Mouse (Mus musculus): Measurements from ENCODE around the gene Dcaf12l1. TPM values are rescaled to one million over a fixed set of nuclear protein-coding genes. Genes with fewer than 3 reads are reported as not detected.

The Dcaf12l1 gene
- under 1 TPM in 1 of 2 experiments, not detected in 1; 0.09 TPM for total RNA-seq (2023)

DNA sequence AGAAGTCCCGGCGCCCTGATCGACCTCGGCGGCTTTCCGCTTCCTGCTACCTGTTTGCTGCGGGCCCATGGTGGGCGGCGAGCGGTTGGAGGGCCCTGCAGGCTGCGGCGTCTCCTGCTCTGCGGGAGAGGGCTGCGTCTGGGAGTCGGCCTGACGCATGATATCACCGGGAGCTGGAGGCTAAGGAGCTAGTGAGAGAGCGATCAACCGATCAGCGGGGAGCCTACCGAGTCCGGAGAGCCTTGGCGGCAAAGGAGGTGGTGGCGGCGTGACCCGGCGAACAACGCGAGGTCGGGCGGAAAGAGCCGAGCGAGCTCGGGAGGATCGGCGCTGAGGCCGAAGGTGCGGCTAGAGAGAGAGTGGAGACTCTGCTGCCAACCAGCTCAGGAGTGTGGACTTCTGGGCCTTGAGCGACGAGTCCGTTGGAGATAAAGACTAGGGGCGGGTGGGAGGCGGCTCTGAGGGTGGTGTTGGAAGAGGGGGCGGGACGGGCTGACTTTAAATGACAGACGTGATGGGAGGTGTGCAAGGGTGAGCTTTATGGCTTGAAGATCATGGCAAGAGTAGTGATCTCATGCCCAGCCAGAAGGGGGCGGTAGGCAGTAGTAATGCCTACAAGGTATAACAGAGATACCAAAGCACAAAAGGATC lies at the start of gene Dcaf12l1:
Dcaf12l1 (minus strand) TSS at position 437 of the 651 bp plus-strand sequence.

